Mouse (Mus musculus) heart, postnatal 0 days (tissue): ENCODE data around the gene Osbpl3. TPM values are rescaled to one million over a fixed set of nuclear protein-coding genes. Genes with fewer than 3 reads are reported as not detected.

Source experiments
- ATAC-seq: fragments of 200-750 bp; cut with Nextera tagmentation; 2 replicates; pipeline ENCODE4 v1.8.0; 2017; ENCODE audit warnings: low read depth, moderate number of reproducible peaks, moderate library complexity; ENCODE audit not compliant: insufficient read depth
- DNase-seq: peaks from one replicate; pipeline ENCODE4 v3.0.0-alpha.2; 2016; ENCODE audit warnings: low spot score
- H3K27ac ChIP-seq: fragments of 300-500 bp; sonication (generic); 2 replicates; pipeline ENCODE4 v1.5.1; 2014; ENCODE audit warnings: low read depth, mild to moderate bottlenecking
- H3K27me3 ChIP-seq: fragments of 300-500 bp; sonication (generic); 2 replicates; pipeline ENCODE4 v1.6.1; 2014; ENCODE audit warnings: low read length, mixed read lengths; ENCODE audit not compliant: control insufficient read depth, insufficient read depth
- H3K36me3 ChIP-seq: fragments of 300-500 bp; sonication (generic); replicated peaks from 2 replicates; pipeline ENCODE4 v1.6.1; 2014; ENCODE audit warnings: low read length, mixed read lengths; ENCODE audit not compliant: control insufficient read depth, insufficient read depth
- H3K4me1 ChIP-seq: fragments of 300-500 bp; sonication (generic); 2 replicates; pipeline ENCODE4 v1.6.1; 2014; ENCODE audit warnings: antibody characterized with exemption; ENCODE audit not compliant: control insufficient read depth, insufficient read depth
- H3K4me2 ChIP-seq: fragments of 300-500 bp; sonication (generic); 2 replicates; pipeline ENCODE4 v1.6.1; 2014; ENCODE audit warnings: low read depth, mild to moderate bottlenecking, low read length, moderate library complexity
- H3K4me3 ChIP-seq: fragments of 300-500 bp; sonication (generic); 2 replicates; pipeline ENCODE4 v1.5.1; 2014; ENCODE audit warnings: low read depth, low read length
- H3K9ac ChIP-seq: fragments of 300-500 bp; sonication (generic); replicated peaks from 2 replicates; pipeline ENCODE4 v1.6.1; 2014; ENCODE audit warnings: low read depth, low read length, mixed read lengths
- H3K9me3 ChIP-seq: fragments of 300-500 bp; sonication (generic); replicated peaks from 2 replicates; pipeline ENCODE4 v1.6.1; 2016; ENCODE audit warnings: low read length; ENCODE audit not compliant: control insufficient read depth
- CTCF ChIP-seq: IDR thresholded peaks from 2 replicates; pipeline ENCODE4 v1.5.1; 2016; ENCODE audit warnings: antibody characterized with exemption, control low read depth, low read depth
- EP300 ChIP-seq: IDR thresholded peaks from 2 replicates; pipeline ENCODE4 v1.6.1; 2016; ENCODE audit warnings: antibody characterized with exemption, low read depth
- WGBS: fragments of 180-500 bp; shearing (Covaris S2); extraction: QIAGEN DNeasy Blood & Tissue Kit; methylation state at CpG from one replicate; pipeline ENCODE4 v1.1.7; 2014; 5-methylcytosine and 5-hydroxymethylcytosine counted together
- polyA plus RNA-seq: library from polyadenylated mRNA; unstranded; fragments of >200 nt; fragmentation: Nextera tagmentation; extraction: Ambion mirVana; gene quantifications from 2 replicates; pipeline ENCODE4 v1.2.1, GENCODE M21; 2015
- total RNA-seq: library from RNA; depleted of rRNA; stranded (reverse); fragments of >200 nt; gene quantifications from 2 replicates; pipeline ENCODE4 v1.2.3, GENCODE M21; 2014; ENCODE audit warnings: low replicate concordance

The Osbpl3 gene
- total and polyA plus RNA-seq, 2 experiments from 2014 or later, result 13.9 to 20.9 TPM

DNA sequence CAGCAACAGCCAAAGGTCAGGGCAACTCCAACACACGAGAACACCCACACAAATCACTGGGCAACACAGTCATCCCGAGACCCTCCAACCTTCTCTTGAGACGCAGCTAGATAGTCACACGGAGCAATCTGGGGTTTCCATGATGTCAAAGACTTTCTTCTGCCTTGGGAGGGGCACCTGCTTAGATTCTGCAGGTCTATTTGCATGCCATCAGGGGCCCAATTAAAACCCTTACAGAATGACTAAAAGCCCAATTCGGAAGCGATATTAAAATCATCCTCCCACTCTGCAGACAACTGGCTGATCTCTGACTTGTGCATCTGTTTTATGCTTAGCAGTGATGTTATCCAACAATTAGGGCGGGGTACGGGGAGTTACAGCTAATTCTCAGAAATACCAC, 62.0 kb downstream of the Osbpl3 start:
- Histone ChIP-seq H3K9me3 (no peaks in the 10 kb centered on the region), H3K4me1 (peaks cover 8% of the 10 kb centered on the region; the same call in 1 of the 2 replicates), H3K4me2 (no peak overlapping the region), H3K36me3 (no peaks in the 10 kb centered on the region), H3K4me3 (no peak overlapping the region), H3K27me3 (no peaks in the 10 kb centered on the region), H3K27ac (no peak overlapping the region), H3K9ac (no peak overlapping the region)
- DNase-seq (no peak), ATAC-seq (no peak)
- no peak for TF ChIP-seq CTCF
- TF ChIP-seq EP300, result no peak
- 81% methylated on average over 8 of the region's 8 CpGs for WGBS

- Histone ChIP-seq H3K9ac (no peak overlapping the region), H3K4me3 (no peak overlapping the region), H3K4me1 (peaks cover 8% of the 10 kb centered on the region; the same call in 1 of the 2 replicates), H3K36me3 (no peaks in the 10 kb centered on the region), H3K27ac (no peak overlapping the region), H3K27me3 (no peaks in the 10 kb centered on the region), H3K9me3 (no peaks in the 10 kb centered on the region), H3K4me2 (no peak overlapping the region)
- DNase-seq (no peak), ATAC-seq (no peak)
- no peak for TF ChIP-seq EP300
- TF ChIP-seq CTCF, result no peak
- WGBS, result 85% methylated on average over 3 of the region's 3 CpGs
These were observed 64.0 kb downstream of the Osbpl3 start for GRCm38 (mm10) chr6:50391951-50392350.

- WGBS, result 34% methylated on average over 5 of the region's 5 CpGs
- ATAC-seq (peak; percentile 53; the same call in 1 of the 2 replicates), DNase-seq (no peak)
- H3K27me3 ChIP-seq, result no peaks in the 10 kb centered on the region
- TF ChIP-seq EP300 (no peak), CTCF (no peak)
- H3K4me3 ChIP-seq, result no peak overlapping the region
- H3K27ac ChIP-seq, result peak overlapping the region; percentile 8; the same call in 1 of the 2 replicates
- no peak overlapping the region for H3K4me2 ChIP-seq
- H3K4me1 ChIP-seq, result peaks cover 8% of the 10 kb centered on the region; the same call in 1 of the 2 replicates
- no peaks in the 10 kb centered on the region for H3K9me3 ChIP-seq
- H3K9ac ChIP-seq, result no peak overlapping the region
- H3K36me3 ChIP-seq, result no peaks in the 10 kb centered on the region
These were observed 65.7 kb downstream of the Osbpl3 start for GRCm38 (mm10) chr6:50390313-50390712.

DNA sequence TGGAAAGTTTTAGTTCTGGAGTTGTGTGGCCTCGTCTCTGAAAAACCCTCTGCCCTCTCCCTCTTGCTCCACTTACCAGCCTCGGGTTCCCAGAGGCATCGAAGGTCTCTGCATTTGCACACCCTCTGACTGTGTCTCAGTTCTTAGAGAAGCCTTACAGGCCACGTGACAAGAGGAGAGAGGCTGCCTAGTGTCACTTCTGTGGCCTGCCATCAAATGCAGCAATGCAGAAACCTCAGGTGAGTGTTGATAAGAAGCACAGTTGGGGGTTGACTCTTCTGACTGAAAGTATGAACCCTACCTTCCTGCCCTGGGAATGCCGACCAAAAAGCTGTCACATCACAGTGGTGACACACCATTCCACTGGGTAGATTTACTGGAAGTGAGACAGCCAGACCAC, 68.4 kb downstream of the Osbpl3 start:
- no peak overlapping the region for H3K9ac ChIP-seq
- H3K27ac ChIP-seq, result no peak overlapping the region
- H3K27me3 ChIP-seq, result no peaks in the 10 kb centered on the region
- WGBS, result 42% methylated on average over 5 of the region's 5 CpGs
- TF ChIP-seq CTCF (no peak), EP300 (no peak)
- no peak overlapping the region for H3K4me3 ChIP-seq
- H3K4me2 ChIP-seq, result no peak overlapping the region
- no peaks in the 10 kb centered on the region for H3K9me3 ChIP-seq
- DNase-seq (no peak), ATAC-seq (no peak)
- peaks cover 15% of the 10 kb centered on the region; the same call in 1 of the 2 replicates for H3K4me1 ChIP-seq
- no peaks in the 10 kb centered on the region for H3K36me3 ChIP-seq

GRCm38 (mm10) chr6:50386497-50386896, 69.5 kb downstream of the Osbpl3 start:
- no peak overlapping the region for H3K4me3 ChIP-seq
- 86% methylated on average over 4 of the region's 4 CpGs for WGBS
- no peaks in the 10 kb centered on the region for H3K9me3 ChIP-seq
- no peak for DNase-seq
- no peaks in the 10 kb centered on the region for H3K27me3 ChIP-seq
- no peaks in the 10 kb centered on the region for H3K36me3 ChIP-seq
- ATAC-seq, result no peak
- H3K4me2 ChIP-seq, result no peak overlapping the region
- TF ChIP-seq CTCF, result no peak; the same call in 1 of the 2 replicates
- H3K27ac ChIP-seq, result no peak overlapping the region
- H3K4me1 ChIP-seq, result peaks cover 26% of the 10 kb centered on the region
- no peak overlapping the region for H3K9ac ChIP-seq

GRCm38 (mm10) chr6:50385451-50386013, 70.5 kb downstream of the Osbpl3 start:
- no peak overlapping the region for H3K4me2 ChIP-seq
- no peaks in the 10 kb centered on the region for H3K9me3 ChIP-seq
- H3K9ac ChIP-seq, result no peak overlapping the region
- WGBS, result 88% methylated on average over 8 of the region's 8 CpGs
- ATAC-seq, result no peak
- DNase-seq, result no peak
- no peak overlapping the region for H3K27ac ChIP-seq
- H3K4me1 ChIP-seq, result peaks cover 31% of the 10 kb centered on the region
- H3K36me3 ChIP-seq, result no peaks in the 10 kb centered on the region
- H3K4me3 ChIP-seq, result no peak overlapping the region
- no peaks in the 10 kb centered on the region for H3K27me3 ChIP-seq
- TF ChIP-seq CTCF (no peak), EP300 (no peak)
